Mouse (Mus musculus): Measurements from ENCODE around the gene Pnpla3. TPM values are rescaled to one million over a fixed set of nuclear protein-coding genes. Genes with fewer than 3 reads are reported as not detected.

Pnpla3 gene
- total RNA-seq, 2 experiments from 2014 or later = not detected

DNA sequence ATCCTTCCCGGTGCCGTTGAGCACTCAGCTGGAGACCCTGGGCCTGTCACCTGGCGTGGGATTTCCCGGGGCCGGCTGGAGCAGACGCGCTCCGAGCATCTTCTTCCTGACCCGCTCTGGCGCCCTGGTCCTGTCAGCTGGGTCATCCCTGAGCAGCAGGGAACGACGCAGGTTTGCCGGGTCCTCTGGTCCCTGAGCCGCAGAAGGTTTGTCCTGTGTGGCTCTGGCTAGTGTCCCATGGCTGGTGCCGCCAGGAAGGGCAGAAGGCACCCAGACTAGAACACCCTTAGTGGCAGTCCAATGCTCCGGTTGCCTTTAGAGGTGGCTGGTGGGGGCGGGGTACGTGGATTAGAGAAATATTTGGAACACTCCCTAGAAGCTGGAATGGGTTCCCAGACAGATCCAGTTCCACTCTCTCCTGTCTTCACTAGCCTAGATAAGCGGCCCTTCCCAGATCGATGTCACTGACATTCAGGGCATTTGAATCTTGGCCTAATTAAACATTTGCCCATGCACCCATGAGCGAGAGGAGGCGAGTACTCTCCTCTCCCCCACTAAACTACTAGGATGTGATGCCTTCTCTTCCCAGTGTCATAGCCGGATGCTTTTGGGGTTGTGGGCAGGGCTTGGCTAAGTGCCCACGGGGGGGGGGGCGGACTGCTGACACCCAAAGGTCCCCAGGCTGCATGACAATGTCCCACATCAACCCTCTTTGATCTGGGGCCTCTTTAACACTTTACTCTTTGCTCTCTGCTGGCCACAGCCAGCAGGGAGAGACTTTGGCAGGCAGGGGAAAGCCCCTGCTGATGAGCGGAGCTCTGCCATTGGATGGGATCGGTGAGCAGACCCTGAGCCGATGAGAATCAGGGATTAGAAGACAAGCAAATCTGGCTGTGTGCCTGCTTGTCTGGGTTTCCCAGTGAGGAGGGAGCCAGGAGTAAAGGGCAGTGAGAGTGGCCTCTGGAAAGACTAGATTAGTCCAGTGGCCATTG is 829 bp downstream of the Pnpla3 start:
- peak; percentile 40; the same call in 1 of the 2 replicates for ATAC-seq (replicated peaks; ENCODE audit: low FRiP score, poor library complexity, severe bottlenecking)

DNA sequence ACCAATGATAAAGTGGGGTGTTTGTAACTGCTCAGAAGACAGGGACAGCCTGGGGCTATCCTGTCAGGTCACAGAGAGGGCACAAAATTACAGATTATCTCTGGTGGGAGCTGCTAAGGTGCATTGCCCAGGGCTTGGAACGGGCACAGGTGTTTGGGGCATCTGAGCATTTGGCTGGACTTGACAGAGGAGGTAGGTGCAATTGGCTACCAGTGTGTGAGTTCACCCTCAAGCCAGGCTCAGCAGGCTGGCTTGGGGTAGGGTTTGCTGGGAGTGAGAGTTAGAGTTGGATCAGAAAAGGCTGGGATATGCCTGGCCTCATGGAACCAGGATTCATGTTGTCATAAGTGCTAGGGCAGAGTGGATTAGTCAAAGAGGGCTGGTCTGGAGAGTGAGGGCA is 1.9 kb downstream of the Pnpla3 start:
- ATAC-seq (replicated peaks; ENCODE audit: low FRiP score, poor library complexity, severe bottlenecking) = no peak

DNA sequence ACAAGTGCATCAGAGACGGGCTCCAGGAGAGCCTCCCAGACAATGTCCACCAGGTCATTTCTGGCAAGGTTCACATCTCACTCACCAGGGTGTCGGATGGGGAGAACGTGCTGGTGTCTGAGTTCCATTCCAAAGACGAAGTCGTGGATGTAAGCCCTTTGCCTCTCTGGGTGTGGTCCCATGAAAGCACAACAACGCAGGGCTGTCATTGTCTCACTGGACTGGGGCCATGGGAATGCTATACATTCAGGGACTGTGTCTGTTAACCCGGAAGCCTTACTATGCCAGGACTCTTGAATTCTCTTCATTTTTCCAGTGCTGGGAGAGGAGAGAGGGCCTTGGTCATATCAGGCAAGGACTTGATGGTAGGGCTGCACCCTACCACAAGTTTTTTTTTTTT is 3.5 kb downstream of the Pnpla3 start:
- ATAC-seq (replicated peaks; ENCODE audit: low FRiP score, poor library complexity, severe bottlenecking) = no peak

DNA sequence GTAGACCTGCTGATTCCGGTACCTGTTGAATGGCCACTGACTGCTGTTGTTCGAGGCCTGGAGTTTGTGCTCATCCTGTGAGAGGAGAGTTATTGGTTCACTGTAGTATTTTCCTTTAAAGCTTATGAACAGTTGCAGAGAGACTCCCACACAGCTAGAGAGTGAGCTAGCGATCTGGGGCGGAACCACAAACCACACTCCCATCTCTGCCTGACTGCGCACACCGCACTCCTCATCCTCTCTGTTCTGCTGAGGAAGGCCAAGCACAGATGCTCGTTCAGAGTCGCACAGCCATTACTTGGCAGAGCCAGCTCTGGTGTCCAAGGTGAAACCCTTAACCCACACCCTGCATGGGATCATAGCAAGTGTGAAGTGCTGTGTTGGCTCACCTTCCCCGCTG is 11.1 kb downstream of the Pnpla3 start:
- no peak for ATAC-seq (replicated peaks; ENCODE audit: low FRiP score, poor library complexity, severe bottlenecking)

DNA sequence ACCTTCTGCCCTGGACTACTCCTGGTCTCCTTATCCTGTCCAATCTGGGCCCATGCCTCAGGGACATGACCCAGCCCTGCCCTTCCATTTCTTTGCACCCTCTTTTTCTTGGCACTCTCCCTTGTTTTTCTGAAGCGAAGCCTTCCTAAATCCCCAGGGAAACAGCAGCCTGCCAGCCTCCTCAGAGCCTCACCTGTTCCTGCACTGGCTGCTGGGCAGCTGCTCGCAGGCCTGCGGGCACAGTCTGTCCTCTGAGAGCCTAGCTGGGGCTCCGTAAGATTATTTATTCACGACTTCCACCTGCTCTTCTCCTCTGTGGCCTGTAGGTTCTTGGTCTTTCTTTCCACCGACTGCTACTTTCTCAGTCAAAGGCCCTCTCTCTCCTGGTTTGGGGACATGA is 14.4 kb downstream of the Pnpla3 start:
- no peak for ATAC-seq (replicated peaks; ENCODE audit: low FRiP score, poor library complexity, severe bottlenecking)

DNA sequence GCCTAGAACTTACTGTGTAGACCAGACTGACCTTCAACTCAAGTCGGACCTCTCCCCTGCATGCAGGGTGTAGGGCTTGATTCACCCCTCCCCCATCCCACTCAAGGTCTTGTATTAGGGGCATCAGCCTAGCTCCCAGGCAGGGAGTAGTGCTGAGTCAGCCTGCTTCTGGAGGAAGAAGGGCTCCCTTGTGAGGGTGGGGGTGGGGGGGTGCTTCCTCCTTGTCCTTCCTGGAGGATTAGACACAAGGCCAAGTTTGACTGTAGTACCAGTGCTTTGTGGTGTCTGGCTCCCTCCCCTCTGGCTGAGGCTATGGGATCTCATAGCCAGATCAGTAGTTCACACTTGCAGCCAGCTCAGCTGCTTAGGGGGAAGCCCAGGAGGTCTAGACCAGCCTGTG is 16.3 kb downstream of the Pnpla3 start:
- no peak for ATAC-seq (replicated peaks; ENCODE audit: low FRiP score, poor library complexity, severe bottlenecking)

DNA sequence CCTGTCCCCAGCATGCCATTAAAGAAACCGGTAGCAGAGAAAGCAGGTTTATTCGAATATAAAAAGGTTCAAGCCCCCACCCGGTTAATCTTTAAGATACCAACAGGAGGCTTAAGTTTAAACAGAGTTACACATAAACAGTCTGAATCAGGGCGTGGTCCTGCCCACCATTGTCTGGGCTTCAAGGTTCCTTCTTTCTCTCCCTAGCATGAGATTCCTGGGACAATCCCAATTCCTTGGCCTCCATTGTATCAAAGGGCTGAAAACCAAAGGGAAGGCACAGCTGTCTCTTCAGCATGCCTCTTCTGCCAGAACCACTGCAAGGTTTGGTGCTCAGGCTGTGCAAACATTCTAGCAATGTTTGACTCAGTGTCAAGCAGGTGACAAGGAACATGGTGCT is 18.6 kb downstream of the Pnpla3 start:
- ATAC-seq (replicated peaks; ENCODE audit: low FRiP score, poor library complexity, severe bottlenecking) = no peak

DNA sequence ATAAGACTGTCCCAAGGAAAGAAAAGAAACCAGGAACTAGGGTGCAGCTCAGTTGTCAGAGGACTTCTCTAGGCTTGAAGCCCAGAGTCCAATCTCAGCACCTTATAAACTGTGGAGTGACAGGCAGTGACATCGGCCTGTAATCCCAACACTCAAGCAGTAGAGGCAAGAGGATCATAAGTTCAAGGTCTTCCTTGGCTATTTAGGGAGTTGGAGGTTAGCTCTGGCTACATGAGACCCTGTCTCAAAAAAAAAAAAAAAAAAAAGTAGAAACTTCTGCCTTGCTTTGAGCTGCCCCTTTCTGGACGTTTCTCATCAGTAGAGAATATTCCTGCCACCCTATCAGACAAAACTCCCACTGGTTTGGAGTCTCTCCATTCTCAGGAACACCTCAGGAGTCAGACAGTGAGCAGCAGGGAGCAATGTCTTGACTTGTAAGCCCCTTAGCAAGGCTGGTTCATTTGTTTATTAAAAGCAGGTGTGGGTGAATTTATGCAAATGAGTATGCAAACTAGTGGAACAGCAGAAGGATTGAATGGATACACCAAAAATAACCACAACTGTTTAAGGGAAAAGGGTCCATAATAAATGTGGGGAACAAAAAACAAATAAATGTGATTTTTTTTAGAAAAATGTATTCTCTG is 21.4 kb downstream of the Pnpla3 start:
- no peak for ATAC-seq (replicated peaks; ENCODE audit: low FRiP score, poor library complexity, severe bottlenecking)

DNA sequence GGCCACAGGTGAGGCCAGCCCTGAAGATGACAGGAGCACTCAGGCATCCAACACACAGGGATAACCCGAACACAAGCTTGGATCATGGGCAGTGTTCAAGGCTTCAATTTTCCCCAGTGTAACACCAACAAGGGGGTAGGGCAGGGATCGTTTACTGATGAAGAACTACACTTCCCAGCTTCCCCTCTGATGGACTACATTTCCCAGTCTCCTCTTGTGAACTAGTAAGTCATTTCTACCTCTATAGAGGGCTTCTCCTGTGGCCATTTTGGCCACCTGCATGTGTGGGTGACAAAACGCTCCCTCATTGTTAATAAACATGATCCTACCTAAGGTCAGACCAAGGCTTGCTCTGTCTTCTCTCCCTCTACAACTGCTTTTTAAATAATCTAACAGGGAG is 22.2 kb downstream of the Pnpla3 start:
- ATAC-seq (replicated peaks; ENCODE audit: low FRiP score, poor library complexity, severe bottlenecking) = no peak

DNA sequence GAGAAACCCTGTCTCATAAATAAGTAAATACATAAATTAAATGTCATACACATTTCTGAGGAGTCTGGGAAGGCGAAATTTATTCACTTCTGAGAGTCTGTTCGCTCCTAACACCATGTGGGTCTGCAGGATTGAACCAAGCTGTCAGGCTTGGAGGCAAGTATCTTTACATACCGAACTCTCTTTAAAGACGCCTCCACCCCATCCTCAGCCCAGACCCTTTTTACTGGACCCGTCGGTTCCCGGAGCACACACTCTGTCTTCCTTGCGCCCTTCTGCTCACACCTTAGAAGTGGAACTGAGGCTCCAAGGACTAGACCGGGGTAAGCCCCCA is 24.1 kb downstream of the Pnpla3 start:
- peak; percentile 23 for ATAC-seq (replicated peaks; ENCODE audit: low FRiP score, poor library complexity, severe bottlenecking)

DNA sequence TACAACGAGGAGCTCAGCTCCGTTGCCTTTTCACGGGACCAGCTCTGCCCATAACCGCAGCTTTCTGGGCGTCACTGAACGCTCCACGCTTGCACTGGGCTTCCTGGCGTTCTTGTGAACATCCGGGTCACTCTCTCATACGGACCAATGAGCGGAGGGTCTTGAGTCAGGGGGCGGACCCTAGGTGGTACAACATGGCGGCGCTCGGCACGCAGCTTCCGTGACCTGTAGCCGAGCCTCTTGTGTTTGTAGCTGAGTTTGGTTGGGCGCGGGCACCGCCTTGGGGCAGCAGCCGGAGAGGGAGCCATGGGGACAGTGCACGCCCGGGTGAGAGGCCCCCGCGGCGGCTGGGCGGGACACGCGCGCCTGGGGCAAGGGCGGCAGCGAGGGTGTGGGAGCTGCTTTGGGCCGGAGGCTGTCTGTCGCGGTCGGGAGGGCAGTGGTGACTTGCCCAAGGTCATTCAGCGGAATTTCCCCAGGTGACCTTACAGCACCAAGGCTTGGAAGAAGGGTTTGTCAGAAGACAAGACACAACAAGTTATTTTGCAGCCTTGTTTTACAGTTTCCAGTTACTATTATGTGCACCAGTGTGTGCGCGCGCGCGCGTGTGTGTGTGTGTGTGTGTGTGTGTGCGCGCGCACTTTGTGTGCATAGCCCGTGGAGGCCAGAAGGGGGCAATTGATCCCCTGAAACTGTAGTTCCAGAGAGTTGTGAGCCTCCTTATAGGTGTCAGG is 24.6 kb downstream of the Pnpla3 start, which contains the start of gene Samm50:
Samm50 (plus strand) TSS at position 184 of the 734 bp plus-strand sequence.
- peak; percentile 97 for ATAC-seq (replicated peaks; ENCODE audit: low FRiP score, poor library complexity, severe bottlenecking)

DNA sequence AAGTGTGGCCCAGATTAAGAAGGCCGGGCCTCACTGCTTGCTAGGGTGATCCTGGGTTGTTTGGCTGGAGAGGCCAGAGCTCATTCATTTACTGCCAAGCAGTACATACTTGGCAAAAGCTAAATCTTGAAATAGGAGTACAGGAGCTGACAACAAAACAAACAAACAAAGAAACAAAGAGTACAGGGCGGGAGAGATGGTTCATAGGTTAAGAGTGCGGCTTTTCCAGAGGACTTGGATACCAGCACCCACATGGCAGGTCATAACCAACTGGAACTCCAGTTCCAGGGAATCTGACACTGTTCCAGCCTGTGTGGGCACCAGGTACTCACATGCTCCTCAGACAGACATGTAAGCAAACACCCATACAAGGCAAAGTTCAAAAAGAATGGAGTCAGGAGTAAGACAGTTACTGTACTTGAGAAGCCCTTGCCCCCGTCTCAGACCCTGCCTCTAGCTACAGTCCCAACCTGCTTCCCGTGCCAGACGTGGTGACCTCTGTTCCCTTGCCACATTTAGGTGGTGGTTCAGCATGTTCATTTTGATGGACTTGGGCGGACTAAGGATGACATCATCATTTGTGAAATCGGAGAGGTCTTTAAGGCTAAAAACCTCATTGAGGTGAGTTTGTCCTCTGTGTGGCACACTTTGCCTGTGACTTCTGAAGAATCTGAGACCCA is 29.0 kb downstream of the Pnpla3 start:
- ATAC-seq (replicated peaks; ENCODE audit: low FRiP score, poor library complexity, severe bottlenecking) = no peak

DNA sequence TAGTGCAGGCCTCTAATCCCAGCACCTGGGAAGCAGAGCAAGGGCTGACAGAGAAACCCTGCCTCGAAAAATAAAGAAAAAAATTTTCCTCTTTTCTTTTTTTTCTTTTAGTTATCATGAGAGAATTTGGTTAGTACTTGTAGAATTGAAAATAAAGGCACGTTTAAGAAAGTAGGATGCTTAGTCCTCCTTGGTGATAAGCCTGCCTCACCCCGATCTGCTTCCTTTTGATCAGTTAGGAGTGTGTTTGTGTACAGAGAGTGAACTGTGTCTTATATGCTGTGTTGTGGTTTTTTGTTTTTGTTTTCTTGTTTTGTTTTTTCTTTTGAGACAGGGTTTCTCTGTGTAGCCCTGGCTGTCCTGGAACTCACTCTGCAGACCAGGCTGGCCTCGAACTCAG is 39.7 kb downstream of the Pnpla3 start:
- no peak for ATAC-seq (replicated peaks; ENCODE audit: low FRiP score, poor library complexity, severe bottlenecking)

DNA sequence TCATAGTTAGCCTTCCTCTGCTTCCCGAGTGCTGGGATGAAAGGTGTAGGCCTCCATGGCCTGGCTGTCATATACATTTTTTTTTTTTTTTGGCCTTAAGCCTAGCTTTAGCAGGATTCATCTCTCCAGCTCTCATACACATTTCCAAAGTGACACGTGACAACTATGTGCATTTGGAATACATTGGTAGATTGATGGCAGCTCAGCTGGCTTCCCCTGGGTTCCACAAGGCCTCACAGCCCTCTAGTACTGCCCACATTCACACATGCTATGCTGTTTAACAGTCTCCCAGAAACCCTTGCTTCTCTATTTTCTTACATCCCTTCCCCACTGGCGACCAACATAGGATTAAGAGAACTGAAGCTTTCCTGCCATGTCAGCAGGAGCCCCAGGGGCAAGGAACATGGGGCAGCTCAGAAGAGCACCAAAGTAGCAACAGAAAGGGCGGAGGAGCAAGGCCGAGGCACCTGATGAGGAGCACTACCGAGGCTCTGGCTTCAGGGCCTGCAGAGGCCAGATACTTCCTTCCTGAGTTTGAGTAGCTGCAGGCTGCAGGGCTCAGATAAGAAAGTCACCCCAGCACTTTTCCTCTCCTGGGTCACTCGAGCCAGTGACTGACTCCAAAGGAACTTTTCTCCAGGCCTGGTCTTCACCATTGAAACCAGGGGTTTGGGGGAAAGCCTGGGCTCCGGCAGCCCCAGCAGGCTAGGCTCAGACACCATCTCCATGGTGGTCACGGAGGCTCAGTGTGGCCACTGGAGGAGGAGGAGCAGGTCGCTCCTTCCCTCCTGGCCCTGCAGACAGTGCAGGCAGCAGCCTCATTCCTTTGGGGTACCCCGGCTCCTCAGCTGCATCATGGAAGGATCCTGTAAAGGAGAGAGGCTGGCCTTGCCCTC is 42.1 kb downstream of the Pnpla3 start:
- peak; percentile 86 for ATAC-seq (replicated peaks; ENCODE audit: low FRiP score, poor library complexity, severe bottlenecking)

DNA sequence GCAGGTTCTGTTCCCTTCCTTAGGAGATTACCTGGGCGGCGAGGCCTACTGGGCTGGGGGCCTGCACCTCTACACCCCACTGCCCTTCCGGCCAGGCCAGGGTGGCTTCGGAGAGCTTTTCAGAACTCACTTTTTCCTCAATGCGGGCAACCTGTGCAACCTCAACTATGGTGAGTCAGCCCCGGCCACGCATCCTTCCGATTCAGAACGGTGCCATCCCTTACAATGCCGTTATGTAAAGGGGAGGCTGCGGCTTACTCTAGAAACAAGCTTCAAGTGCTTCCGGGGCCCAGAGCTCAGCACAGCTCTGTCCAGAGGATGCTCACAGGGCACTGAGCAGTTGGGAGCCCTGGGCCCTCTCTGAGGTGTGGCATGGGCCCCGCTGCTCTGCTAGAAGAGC is 42.8 kb downstream of the Pnpla3 start:
- ATAC-seq (replicated peaks; ENCODE audit: low FRiP score, poor library complexity, severe bottlenecking) = no peak; the same call in 1 of the 2 replicates

DNA sequence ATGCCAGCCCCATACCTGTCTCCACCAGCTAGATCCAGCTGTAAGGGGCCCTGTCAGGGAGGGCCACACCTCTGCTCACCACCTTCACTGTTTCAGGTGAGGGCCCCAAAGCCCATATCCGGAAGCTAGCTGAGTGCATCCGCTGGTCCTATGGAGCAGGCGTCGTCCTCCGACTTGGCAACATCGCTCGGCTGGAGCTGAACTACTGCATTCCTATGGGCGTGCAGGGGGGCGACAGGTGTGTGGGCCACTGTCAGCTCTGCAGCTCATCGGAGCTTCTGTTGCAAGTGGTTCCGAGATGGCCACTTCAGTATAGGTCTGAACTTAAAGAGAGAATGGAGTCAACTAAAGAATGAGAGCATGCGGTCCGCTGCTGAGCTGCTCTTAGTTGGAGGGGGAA is 43.3 kb downstream of the Pnpla3 start:
- no peak for ATAC-seq (replicated peaks; ENCODE audit: low FRiP score, poor library complexity, severe bottlenecking)

DNA sequence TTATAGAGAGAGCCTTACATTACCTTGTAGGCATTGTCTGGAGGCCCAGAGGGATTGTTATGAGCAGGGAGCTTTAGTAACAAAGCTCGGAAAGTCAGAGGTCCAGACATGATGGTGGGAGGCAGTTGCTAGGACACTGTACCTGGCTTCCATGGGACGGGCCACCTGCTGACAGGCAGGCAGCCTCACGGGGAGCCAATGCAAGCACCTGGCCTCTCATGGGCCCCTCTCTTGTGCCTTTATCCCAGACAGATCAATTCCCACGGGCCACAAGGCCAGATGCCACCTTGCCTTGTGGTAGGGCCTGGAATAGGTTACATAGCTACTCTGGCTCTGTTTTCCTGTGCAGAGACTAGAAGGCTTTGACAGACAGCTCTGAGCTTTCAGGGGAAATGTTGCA is 43.9 kb downstream of the Pnpla3 start:
- ATAC-seq (replicated peaks; ENCODE audit: low FRiP score, poor library complexity, severe bottlenecking) = no peak

DNA sequence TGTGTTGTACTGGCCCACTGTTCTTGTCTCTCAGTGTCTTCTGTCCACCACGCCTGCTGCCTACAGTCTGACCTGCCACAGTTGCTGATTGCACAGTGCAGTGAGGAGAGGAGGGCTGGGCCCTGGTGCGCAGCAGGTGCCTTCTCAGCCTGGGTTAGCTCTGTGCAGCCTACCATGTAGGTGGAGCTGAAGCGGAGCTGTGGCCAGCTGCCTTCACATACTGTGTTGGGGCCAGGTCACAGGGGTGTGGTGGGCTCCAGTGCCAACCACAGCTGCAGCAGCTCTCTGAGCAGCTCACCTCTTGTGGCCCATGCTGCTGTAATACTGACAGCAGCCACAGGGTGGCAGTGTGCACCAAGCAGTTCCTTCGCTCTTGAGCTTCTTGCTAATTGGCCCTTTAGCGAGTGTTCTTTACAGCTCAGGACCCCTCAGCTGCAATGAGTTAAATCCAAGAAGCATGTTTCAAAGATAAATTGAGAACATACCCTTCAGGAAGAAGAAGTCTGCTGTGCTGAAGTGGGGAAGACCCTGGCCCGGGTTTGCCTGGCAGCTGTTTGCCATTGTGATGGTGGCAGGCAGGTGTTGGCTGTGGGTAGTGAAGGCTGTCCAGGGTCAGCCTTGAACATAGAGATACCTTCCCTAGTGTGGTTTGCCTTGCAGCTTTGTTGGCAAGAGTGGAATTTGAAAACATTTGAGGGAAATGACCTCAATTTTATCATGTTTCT is 44.6 kb downstream of the Pnpla3 start:
- ATAC-seq (replicated peaks; ENCODE audit: low FRiP score, poor library complexity, severe bottlenecking) = peak; percentile 42; the same call in 1 of the 2 replicates

Measured in erythroid progenitor cell, adult 5-6 weeks (primary cell).